Mouse (Mus musculus) right cerebral cortex, adult 18-20 months (tissue): ENCODE results near the gene Fbxo44.
"Not testable (repeated sequence)": the region's sequence is repeated elsewhere in the genome, so short reads cannot be mapped to it uniquely, and the experiment has no call there.

ENCODE experiments used
- DNase-seq: peaks from one replicate; pipeline ENCODE4 v3.0.0; 2022; ENCODE audit warnings: mixed read lengths

Fbxo44 gene

DNA sequence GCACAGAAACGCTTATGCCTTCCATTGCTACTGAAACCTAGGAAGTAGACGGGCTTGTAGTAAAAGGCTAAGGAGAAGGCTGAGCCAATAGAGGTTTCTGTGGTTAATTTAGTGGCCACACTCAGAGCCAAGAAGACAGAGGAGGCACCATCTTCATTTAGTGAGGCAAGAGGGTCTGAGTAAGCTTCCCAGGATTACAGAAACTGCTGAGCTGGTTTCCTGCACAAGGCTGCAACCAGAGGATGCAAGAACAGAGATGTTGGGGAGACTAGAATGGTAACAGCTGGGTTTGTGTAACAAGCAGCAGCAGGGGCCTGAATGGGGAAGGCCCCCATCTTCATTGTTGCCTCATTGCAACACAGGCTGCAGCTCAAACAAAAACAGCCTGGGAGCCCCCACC, 31.6 kb downstream of the Fbxo44 start:
- no peak for DNase-seq

DNA sequence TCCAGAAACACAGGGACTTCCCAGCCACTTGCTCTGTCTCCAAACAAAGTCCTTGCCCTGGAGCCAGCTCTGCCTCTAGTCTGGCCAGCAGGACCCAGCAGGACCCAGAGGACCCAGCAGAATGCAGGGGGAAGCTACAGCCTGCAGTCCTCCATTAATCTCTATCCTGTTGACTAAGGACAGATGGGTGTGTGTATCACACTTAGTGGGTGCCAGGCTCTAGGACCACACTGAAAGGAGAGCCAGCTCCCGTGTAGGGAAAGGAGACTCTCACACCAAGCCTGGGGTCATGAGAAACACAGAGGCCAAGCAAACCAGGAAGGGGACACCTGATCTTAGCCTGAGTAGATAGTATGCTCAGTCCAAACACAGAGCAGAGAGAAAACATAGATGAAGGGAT, 32.0 kb downstream of the Fbxo44 start:
- DNase-seq = no peak

DNA sequence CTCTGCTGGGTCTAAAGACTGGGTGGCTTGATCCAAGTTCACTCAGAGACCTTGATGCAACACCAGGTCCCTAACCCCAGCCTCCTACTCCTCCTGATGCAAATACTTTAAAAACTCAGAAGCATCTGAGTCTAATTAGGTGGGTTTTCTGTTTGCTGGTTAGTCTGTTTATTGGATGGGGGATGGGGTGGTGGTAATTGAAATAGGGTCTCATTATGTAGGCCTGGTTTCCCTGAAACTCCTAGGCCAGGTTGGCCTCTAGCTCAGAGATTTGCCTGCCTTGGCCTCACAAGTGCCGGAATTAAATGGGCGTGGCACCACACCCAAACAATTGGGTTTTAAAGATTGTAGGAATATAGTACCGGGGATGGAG, 37.6 kb downstream of the Fbxo44 start:
- DNase-seq = no peak

DNA sequence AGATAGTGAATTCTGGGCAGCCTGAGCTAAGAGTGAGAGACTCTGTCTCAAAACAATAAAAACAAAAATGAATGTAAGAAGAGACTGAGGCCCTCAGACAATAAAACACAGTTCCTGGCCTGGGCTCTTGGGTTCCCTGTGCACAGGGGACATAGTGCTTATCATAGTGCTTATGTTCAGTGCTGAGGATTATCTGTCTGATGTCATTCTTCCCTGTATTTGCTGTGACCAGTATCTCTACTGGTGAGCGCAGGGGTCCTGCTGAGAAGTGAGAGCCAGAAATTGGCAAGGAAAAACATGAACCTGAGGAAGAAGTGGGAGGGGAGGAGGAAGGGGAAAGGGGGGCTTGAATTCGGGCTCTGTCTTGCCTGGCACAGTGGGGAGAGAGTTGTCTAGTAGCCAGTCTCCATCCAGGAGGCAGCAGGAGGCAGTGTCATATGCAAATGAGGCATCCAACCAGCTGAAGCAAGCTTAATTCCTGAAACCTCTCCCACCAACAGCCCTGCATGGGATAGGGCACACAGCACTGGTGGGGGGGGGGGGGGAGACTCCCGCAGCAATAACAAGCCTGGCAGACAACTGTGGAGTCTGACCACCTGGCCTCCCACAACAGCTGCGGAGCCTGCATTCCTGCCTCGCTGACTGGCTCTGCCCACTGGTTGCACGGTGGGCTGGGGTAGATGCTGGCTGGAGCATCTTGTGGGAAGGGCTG, 38.1 kb downstream of the Fbxo44 start:
- no peak for DNase-seq

DNA sequence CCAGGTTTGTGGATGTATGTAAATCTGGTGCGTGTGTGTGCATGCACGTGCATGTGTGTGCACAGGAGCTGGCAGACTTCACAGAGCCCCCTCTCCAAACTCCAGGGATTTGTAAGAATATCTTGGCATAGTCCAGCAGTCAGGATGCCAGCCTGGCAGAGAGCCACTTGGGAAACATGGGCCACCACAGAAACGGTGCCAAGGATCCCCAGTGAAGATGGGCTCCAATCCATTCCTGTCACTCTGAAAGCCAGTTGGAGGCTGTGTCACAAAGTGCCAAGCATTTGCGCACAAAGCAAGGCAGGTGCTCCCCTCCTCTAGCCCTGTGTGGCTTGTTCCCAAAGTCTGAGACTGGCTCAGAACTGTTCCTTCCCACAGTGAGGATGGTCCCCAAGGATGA, 38.9 kb downstream of the Fbxo44 start:
- peak; percentile 32 for DNase-seq

DNA sequence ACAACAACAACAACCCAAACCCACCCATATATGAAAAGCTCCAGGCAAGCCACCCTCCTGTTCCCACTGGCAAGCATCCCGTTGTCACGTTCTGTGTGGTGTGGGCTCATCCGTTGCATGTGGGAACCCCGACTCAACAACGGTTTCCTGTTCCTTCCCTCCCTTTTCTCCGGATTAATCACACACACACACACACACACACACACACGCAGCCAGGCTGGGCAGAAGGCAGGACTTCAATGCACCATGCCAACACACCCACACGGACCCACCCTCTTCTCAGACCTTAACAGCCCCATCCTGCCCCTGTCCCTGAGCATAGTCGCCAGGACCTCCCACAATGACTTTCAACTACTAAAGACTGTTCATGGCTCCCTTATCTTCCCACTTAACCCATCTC, 39.7 kb downstream of the Fbxo44 start:
- no peak for DNase-seq

DNA sequence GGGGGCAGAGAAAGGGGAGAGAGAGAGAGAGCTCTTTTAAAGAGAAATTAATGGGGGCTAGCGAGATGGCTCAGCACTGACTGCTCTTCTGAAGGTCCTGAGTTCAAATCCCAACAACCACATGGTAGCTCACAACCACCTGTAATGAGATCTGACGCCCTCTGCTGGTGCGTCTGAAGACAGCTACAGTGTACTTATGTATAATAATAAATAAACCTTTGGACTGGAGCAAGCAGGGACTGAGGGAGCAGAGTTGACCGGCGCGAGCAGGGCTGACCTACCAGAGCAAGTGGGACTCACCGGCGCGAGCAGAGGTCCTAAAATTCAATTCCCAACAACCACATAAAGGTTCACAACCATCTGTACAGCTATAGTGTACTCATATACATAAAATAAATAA, 40.7 kb downstream of the Fbxo44 start:
- not testable (repeated sequence) for DNase-seq

DNA sequence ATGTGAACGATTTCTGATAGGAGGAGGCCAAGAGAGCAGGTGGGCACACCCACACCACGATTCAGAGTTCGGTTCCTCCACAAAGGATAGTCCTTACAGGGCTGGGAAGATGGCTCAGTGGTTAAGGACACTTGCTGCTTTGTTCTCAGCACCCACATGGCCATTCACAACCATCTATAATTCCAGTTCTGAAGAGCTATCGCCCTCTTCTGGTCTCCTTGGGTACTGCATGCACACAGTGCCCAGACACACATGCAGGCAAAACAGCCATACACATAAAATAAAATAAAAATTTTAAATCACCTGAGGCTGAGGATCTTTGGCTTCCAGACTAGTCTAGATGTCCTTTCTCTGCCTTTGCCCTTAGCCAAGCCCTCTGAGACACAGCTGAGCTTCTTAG, 42.9 kb downstream of the Fbxo44 start:
- no peak for DNase-seq

DNA sequence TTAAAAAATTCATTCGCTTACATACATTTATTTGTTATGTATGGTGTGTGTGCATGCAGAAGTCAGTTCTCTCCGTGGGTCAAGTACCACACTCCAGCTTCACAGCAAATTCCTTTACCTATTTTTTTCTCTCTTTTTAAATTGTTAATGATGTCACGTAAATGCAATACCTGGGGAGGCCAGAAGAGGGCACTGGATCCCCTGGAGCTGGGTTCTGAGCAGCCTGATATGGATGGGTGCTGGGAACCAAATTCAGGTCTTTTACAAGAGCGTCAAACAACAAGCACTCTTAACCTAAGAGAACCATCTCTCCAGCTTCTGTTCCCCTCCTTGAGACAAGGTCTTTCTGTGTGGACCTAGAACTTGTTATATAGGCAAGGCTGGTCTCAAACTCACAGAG, 43.6 kb downstream of the Fbxo44 start:
- no peak for DNase-seq

DNA sequence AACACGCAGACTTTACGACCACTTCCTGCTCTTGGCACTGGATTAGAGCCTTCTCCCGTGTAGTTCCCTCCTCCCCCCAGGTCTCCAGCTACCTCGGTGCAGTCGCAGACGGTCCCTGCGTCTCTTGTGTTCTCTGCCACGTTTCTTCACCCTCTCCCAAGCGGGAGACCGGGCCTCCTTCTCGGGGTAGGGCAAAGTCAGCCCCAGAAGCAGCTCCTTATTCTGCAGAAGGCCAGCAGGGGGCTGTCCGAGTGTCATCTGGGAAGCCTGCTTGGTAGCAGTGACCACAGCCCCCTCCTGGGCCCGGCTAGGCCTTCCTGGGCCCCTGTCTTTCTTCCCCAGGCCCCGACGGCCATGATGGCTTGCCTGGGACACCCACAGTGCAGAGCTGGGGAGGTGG, 44.8 kb downstream of the Fbxo44 start:
- peak; percentile 13 for DNase-seq

DNA sequence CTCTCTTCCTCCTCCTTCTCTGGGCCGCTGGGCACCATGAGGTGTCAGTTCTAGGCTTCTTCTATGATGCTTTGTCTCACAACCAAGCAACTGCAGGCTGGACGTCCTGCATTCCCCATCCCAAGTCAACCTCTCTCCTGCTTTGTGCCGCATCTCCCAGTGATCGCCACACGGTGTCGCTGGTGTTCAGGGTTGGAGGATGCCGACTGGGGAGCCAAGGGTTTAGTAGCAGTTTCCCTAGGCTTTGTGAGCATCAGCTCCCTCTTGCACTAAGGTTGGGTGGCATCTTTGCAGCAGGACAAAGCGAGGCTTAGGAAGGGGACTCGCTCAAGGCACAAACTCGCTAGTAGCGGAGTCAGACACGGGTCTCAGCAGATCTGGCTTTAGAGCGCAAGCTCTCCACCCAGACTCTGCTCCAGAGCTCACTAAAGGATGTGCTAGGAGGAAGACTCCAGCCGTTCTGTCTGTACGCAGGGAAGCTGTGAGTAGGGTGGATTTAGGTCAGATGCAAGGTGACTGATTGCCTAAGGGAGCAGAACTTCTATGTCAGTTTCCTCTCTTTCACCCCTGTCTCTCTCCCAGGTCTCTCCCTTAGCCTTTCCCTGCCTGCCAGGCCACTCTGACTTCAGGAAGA, 45.4 kb downstream of the Fbxo44 start:
- DNase-seq = peak; percentile 80

DNA sequence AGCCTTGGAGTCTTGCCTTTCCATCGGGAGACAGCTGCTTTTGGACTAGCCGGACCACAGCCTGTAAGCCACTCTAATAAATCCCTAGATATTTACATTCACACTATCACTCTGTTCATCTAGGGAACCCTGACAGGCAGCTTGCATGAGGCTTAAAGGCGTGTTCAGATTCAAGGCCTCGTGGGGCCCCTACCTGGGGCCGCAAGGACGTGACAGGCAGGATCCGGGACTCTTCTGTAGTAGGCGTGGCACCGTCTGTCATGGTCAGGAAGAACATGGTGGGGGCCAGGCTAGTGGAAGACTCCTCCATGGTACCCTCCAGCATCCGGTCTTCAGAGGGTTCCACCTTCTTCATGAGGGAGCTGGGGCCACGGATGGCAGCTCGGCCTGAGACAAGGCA, 47.8 kb downstream of the Fbxo44 start:
- no peak for DNase-seq

DNA sequence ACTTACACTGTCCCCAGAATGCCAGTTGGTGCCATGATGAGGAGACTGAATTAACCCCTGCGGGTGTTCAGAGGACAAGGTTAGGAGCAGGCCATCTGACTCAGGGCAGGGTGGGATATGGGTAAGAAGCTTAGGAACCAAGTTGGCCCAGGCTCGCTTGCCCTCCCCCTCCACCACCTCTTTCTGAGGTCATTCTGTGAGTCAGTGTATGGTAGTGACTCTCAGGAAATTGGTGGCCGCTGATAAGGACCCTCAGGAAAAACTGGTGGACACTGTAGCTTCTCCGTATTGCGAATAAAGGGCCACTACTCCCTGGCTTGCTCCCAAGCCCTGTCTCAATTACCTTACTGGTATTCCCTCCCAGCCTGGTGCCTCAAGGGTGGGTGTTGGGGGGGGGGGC, 51.1 kb downstream of the Fbxo44 start:
- DNase-seq = no peak

DNA sequence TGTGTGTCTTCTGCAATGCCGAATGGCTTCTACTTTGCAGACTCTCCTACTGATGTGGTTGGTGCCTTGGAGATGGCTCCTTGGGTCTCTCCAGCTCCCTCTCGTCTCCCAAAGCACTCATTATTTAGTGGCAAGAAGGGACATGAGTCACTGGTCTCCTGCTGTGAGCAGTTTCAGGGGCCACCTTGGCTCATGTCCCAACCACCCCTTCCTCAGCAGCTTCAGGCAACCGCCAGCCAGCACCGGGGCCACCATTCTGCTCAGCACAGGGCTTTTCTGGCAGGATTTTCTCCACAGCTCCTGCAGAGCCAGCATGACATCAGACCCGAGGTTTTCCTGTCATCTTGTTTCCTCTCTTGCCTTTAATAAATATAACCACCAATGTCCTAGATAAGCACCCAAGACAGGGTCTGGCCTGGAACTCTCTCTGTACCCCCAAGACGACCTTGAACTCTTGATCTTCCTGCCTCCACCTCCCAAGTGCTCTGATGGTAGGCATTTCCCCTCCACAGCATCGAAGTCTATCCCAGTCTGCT, 51.6 kb downstream of the Fbxo44 start:
- DNase-seq = no peak

DNA sequence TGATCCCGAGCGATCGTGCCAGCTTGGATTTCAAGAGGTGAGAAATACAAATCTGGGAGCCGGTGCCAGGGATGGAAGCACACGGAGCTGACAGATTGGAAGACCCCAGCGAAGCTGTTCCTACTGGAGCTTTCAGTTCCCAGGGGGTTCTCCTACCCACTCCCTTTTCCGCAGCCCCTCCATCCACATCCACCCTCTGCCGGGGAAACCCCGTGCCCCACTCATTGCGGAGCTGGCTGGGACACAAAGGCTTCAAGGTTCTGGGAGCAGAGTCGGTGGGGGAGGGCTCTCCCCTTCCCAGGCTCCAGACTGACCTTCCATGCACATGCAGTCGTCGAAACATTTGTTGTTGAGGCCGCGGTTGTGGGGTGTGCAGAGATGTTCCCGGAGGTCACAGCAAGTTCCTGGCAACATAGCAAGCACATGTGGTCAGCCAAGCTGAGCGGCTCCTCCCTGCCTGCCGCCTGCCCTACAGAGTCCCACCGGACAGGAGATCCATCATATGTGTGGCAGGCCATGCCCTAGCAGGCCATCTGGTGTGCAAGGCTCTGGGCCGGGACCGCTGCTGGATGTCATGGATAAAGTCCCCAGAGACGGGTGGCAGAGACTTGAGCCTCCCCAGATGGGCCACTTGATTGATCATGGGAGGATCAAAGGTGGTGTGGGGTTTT, 52.5 kb downstream of the Fbxo44 start:
- DNase-seq = no peak

DNA sequence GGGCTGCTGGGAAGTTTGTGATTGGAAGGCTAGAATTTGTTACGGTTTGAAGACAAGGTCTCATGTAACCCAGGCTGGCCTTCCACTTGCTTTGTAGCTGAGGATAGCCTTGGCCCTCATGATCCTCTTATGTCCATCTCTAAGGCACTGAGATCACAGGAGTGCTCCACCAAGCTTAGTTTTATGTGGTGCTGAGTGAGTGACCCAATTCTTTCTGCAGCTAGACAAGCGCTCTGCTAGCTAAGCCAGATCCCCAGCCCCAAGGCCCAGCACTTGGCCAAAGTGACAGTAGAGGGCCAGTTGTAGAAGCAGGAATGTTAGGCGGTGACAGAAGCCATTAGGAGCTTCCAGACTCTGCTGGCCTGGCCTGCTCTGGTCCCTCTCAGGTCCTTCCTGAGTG, 56.1 kb downstream of the Fbxo44 start:
- DNase-seq = no peak
